28 mouse cellular contexts compared by ENCODE assay signal in genomic region chr8:57644281-57644680, GRCm38 (mm10). TPM values are rescaled to one million over a fixed set of nuclear protein-coding genes. Genes with fewer than 3 reads are reported as not detected.
DNase-seq lines count a peak whose midpoint lies in the region; ATAC-seq and TF ChIP-seq lines count a peak whose summit lies in the region.
"Had no signal": no experiment of that assay in that cellular context is flagged by ENCODE, and none has a peak within 500 bp of the region (broad histone marks: within the 10 kb centered on the region; RNA-seq: fewer than 3 reads in every experiment).

No protein-coding gene starts in this region.

- peaks cover 15% of the 10 kb centered on the region for H3K4me1 ChIP-seq in liver, embryonic 11.5 days (replicated peaks; ENCODE audit: control insufficient read depth, insufficient read depth, low read length)
- H3K4me1 ChIP-seq in MEL (ENCODE audit: control insufficient read depth in 1 of 2, insufficient read depth in 2 of 2, low read length in 2 of 2): peaks cover 3 to 18% of the 10 kb centered on the region in 2 experiments; a peak in 3 of 4 replicates
- peaks cover 0 to 11% of the 10 kb centered on the region in 2 experiments; a peak in 2 of 4 replicates for H3K4me1 ChIP-seq in liver, embryonic 14.5 days (replicated peaks; ENCODE audit: control insufficient read depth in 2 of 2, insufficient read depth in 2 of 2, low read length in 1 of 2)
- H3K4me1 ChIP-seq in cerebellum, adult 2 months (ENCODE audit: control insufficient read depth, insufficient read depth, low read length): peaks cover 46% of the 10 kb centered on the region
- H3K4me1 ChIP-seq: hindbrain, embryonic 10.5 days had no signal

- 51% methylated on average over 6 of the region's 6 CpGs for WGBS in liver, embryonic 11.5 days
- WGBS in liver, embryonic 14.5 days (ENCODE audit: insufficient replicate concordance): 25% methylated on average over 6 of the region's 6 CpGs
- 89% methylated on average over 6 of the region's 6 CpGs for WGBS in cerebellum, adult 2 months

- no peak overlapping the region for H3K9ac ChIP-seq in liver, embryonic 11.5 days (ENCODE audit: low read depth, low read length)
- no peak overlapping the region for H3K9ac ChIP-seq in MEL (ENCODE audit: control insufficient read depth, low read depth, low read length, poor library complexity, severe bottlenecking)
- H3K9ac ChIP-seq in liver, embryonic 14.5 days (replicated peaks): no peak overlapping the region
- H3K9ac ChIP-seq: embryonic facial prominence, embryonic 12.5 days; embryonic facial prominence, embryonic 15.5 days; heart, embryonic 12.5 days; heart, embryonic 15.5 days; hindbrain, embryonic 13.5 days had no signal

- H3K4me3 ChIP-seq in liver, embryonic 11.5 days (ENCODE audit: low read depth, low read length): no peak overlapping the region
- H3K4me3 ChIP-seq in MEL (ENCODE audit: control insufficient read depth in 1 of 2, insufficient read depth in 1 of 2, low read depth in 2 of 2, low read length in 2 of 2): no peak overlapping the region
- no peak overlapping the region for H3K4me3 ChIP-seq in liver, embryonic 14.5 days (ENCODE audit: insufficient read depth in 1 of 2, low read depth in 2 of 2, low read length in 2 of 2)
- no peak overlapping the region for H3K4me3 ChIP-seq in layer of hippocampus, adult 2 months
- H3K4me3 ChIP-seq in cerebellum, adult 2 months (replicated peaks; ENCODE audit: insufficient read depth, low read depth, low read length): no peak overlapping the region
- H3K4me3 ChIP-seq: embryonic facial prominence, embryonic 12.5 days; embryonic facial prominence, embryonic 15.5 days; heart, embryonic 12.5 days; heart, embryonic 15.5 days; hindbrain, embryonic 10.5 days; hindbrain, embryonic 13.5 days had no signal

- DNase-seq in liver, embryonic 11.5 days (ENCODE audit: low spot score): no peak
- DNase-seq in liver: no peak
- DNase-seq in MEL (ENCODE audit: low read depth, low spot score): no peak
- DNase-seq in liver, embryonic 14.5 days (ENCODE audit: low read depth in 3 of 3, low spot score in 3 of 3): no peak
- DNase-seq in layer of hippocampus, adult 2 months (ENCODE audit: low spot score in 2 of 2): no peak
- DNase-seq in cerebellum, adult 2 months: no peak
- DNase-seq in retina, postnatal 1 day: no peak
- DNase-seq: adrenal gland, adult 8-10 months; adrenal gland, postnatal 25 days; B cell, adult 2 months; cerebellum, adult 11-12 months; cerebellum, adult 9-11 months; cerebellum, postnatal 25 days; gastrocnemius, postnatal 10 days; gastrocnemius, postnatal 36 days; heart, postnatal 10 days; heart, postnatal 36 days had no signal

- no peaks in the 10 kb centered on the region for H3K36me3 ChIP-seq in liver, embryonic 11.5 days (ENCODE audit: control insufficient read depth, insufficient read depth, low read length)
- H3K36me3 ChIP-seq in MEL (ENCODE audit: control insufficient read depth in 1 of 2, insufficient read depth in 2 of 2, low read length in 2 of 2): peaks cover 0 to 17% of the 10 kb centered on the region in 2 experiments; a peak in 3 of 4 replicates
- no peaks in the 10 kb centered on the region for H3K36me3 ChIP-seq in liver, embryonic 14.5 days (replicated peaks; ENCODE audit: control insufficient read depth, insufficient read depth, low read depth)
- H3K36me3 ChIP-seq: embryonic facial prominence, embryonic 12.5 days; embryonic facial prominence, embryonic 15.5 days; heart, embryonic 12.5 days; heart, embryonic 15.5 days; hindbrain, embryonic 10.5 days; hindbrain, embryonic 13.5 days had no signal

- no peak for TF ChIP-seq POLR2A in MEL (IDR thresholded peaks at IDR 0.05; ENCODE audit: control insufficient read depth in 1 of 2, insufficient read depth in 1 of 2, low read depth in 1 of 2, low read length in 2 of 2, poor library complexity in 1 of 2)
- no peak for TF ChIP-seq POLR2A in cerebellum, adult 2 months (IDR thresholded peaks at IDR 0.05; ENCODE audit: borderline replicate concordance, insufficient read depth, low read length)

- peak; percentile 45 to 75; a peak in 3 of 4 replicates for TF ChIP-seq EP300 in MEL (IDR thresholded peaks at IDR 0.05; ENCODE audit: low read depth in 1 of 2, low read length in 2 of 2)
- TF ChIP-seq EP300 in liver, embryonic 14.5 days (IDR thresholded peaks at IDR 0.05; ENCODE audit: low read depth): peak; percentile 52

- no peak overlapping the region for H3K27ac ChIP-seq in liver, embryonic 11.5 days (ENCODE audit: low read depth, low read length)
- H3K27ac ChIP-seq in MEL (ENCODE audit: control insufficient read depth, low read depth, low read length): no peak overlapping the region
- H3K27ac ChIP-seq in liver, embryonic 14.5 days: no peak overlapping the region
- H3K27ac ChIP-seq in layer of hippocampus, adult 2 months: no peak overlapping the region
- no peak overlapping the region for H3K27ac ChIP-seq in cerebellum, adult 2 months (ENCODE audit: insufficient read depth, low read length)
- H3K27ac ChIP-seq: embryonic facial prominence, embryonic 12.5 days; embryonic facial prominence, embryonic 15.5 days; heart, embryonic 15.5 days; hindbrain, embryonic 10.5 days; hindbrain, embryonic 13.5 days had no signal

- H3K79me2 ChIP-seq in MEL (ENCODE audit: control insufficient read depth, insufficient read depth, low read length, poor library complexity): peaks cover 7% of the 10 kb centered on the region; the same call in 1 of the 2 replicates

- no peak for TF ChIP-seq CTCF in MEL (IDR thresholded peaks at IDR 0.05 in 2 of 3, conservative IDR thresholded peaks at IDR 0.05 in 1 of 3; ENCODE audit: control insufficient read depth in 1 of 3, insufficient read depth in 1 of 3, low read depth in 2 of 3, low read length in 3 of 3, poor library complexity in 1 of 3, severe bottlenecking in 1 of 3)
- no peak for TF ChIP-seq CTCF in liver, embryonic 14.5 days (IDR thresholded peaks at IDR 0.05; ENCODE audit: low read depth)
- TF ChIP-seq CTCF in layer of hippocampus, adult 2 months (conservative IDR thresholded peaks at IDR 0.05): no peak
- TF ChIP-seq CTCF in cerebellum, adult 2 months (IDR thresholded peaks at IDR 0.05; ENCODE audit: borderline replicate concordance, insufficient read depth, low read depth, low read length): no peak

- no peak overlapping the region for H3K4me2 ChIP-seq in liver, embryonic 11.5 days
- no peak overlapping the region for H3K4me2 ChIP-seq in liver, embryonic 14.5 days (ENCODE audit: low read depth)
- H3K4me2 ChIP-seq: embryonic facial prominence, embryonic 12.5 days; embryonic facial prominence, embryonic 15.5 days; heart, embryonic 12.5 days; heart, embryonic 15.5 days; hindbrain, embryonic 13.5 days had no signal

- no peaks in the 10 kb centered on the region for H3K27me3 ChIP-seq in liver, embryonic 11.5 days (replicated peaks; ENCODE audit: control insufficient read depth, insufficient read depth, low read length)
- H3K27me3 ChIP-seq in MEL (ENCODE audit: control insufficient read depth in 1 of 2, insufficient read depth in 2 of 2, low read length in 2 of 2): no peaks in the 10 kb centered on the region
- no peaks in the 10 kb centered on the region for H3K27me3 ChIP-seq in liver, embryonic 14.5 days (ENCODE audit: control insufficient read depth, insufficient read depth, low read length)
- H3K27me3 ChIP-seq in cerebellum, adult 2 months (ENCODE audit: control insufficient read depth, insufficient read depth, low read length): no peaks in the 10 kb centered on the region
- H3K27me3 ChIP-seq: CH12.LX; embryonic facial prominence, embryonic 12.5 days; embryonic facial prominence, embryonic 15.5 days; heart, embryonic 15.5 days; hindbrain, embryonic 13.5 days had no signal

- TF ChIP-seq RAD21 in MEL (IDR thresholded peaks at IDR 0.05; ENCODE audit: low read depth, low read length): no peak

- no peaks in the 10 kb centered on the region for H3K9me3 ChIP-seq in liver, embryonic 11.5 days (ENCODE audit: control insufficient read depth, low read length)
- no peaks in the 10 kb centered on the region for H3K9me3 ChIP-seq in MEL (replicated peaks; ENCODE audit: insufficient read depth, low read length)
- no peaks in the 10 kb centered on the region for H3K9me3 ChIP-seq in liver, embryonic 14.5 days (ENCODE audit: control insufficient read depth, low read length)
- H3K9me3 ChIP-seq: embryonic facial prominence, embryonic 12.5 days; embryonic facial prominence, embryonic 15.5 days; heart, embryonic 12.5 days; heart, embryonic 15.5 days; hindbrain, embryonic 10.5 days; hindbrain, embryonic 13.5 days had no signal

- peak; percentile 58 for ATAC-seq in liver, embryonic 11.5 days (replicated peaks; ENCODE audit: low FRiP score)
- peak; percentile 69 for ATAC-seq in liver, embryonic 14.5 days (ENCODE audit: insufficient read depth)
- peak; percentile 44 for ATAC-seq in megakaryocyte progenitor cell, adult 5-6 weeks (replicated peaks; ENCODE audit: poor library complexity)
- ATAC-seq: activated CD4-positive, CD25-positive, alpha-beta regulatory T cell, adult 4 months; forebrain, embryonic 14.5 days; hindbrain, embryonic 16.5 days had no signal

TF ChIP-seq in MEL, 35 proteins besides CTCF, POLR2A, EP300 and RAD21 (continues in another document):
- TF ChIP-seq CHD1 (IDR thresholded peaks at IDR 0.05; ENCODE audit: low read depth, low read length) (no peak), KAT2A (conservative IDR thresholded peaks at IDR 0.05; ENCODE audit: low read depth, low read length) (no peak), NELFE (IDR thresholded peaks at IDR 0.05; ENCODE audit: low read depth, low read length) (no peak), MYB (IDR thresholded peaks at IDR 0.05; ENCODE audit: low read depth, low read length) (no peak), ETS1 (IDR thresholded peaks at IDR 0.05; ENCODE audit: low read depth, low read length) (peak; percentile 79), E2F4 (IDR thresholded peaks at IDR 0.05; ENCODE audit: borderline replicate concordance, low read depth, low read length) (no peak), ZMIZ1 (IDR thresholded peaks at IDR 0.05; ENCODE audit: low read depth, low read length) (no peak), MYC (IDR thresholded peaks at IDR 0.05; ENCODE audit: low read depth, low read length) (no peak), GABPA (IDR thresholded peaks at IDR 0.05; ENCODE audit: low read depth, low read length) (no peak), ELF1 (IDR thresholded peaks at IDR 0.05; ENCODE audit: low read depth, low read length) (no peak)

RNA-seq across cellular contexts. Expression of gene Galnt7, which starts 8.6 kb away (rescaled TPM):
- 17.4 and 22.6 TPM in 2 replicates for polyA plus RNA-seq in liver, embryonic 11.5 days (2014; fragmentation: Nextera tagmentation; extraction: Ambion mirVana)
- 11.1 TPM in 2 replicates for total RNA-seq in MEL (2012; rRNA removed)
- polyA plus RNA-seq in MEL (2012; ENCODE audit: insufficient read depth in 1 of 2, insufficient read length in 2 of 2, low read depth in 1 of 2, low replicate concordance in 2 of 2, missing spikeins in 1 of 2): 100 to 1,000 TPM in 1 of 2 experiments, 10 to 100 TPM in 1; 18.5 to 138 TPM
- polyA plus RNA-seq in liver, embryonic 14.5 days (2012; rRNA removed): 1.3 and 2.5 TPM in 2 replicates
- 3.8 and 4.4 TPM in 2 replicates for polyA plus RNA-seq in liver, embryonic 14.5 days (2014; fragmentation: Nextera tagmentation; extraction: Ambion mirVana)
- total RNA-seq in megakaryocyte progenitor cell, adult 5-6 weeks (2015): 15.5 and 15.9 TPM in 2 replicates
- 17.9 and 20.4 TPM in 2 replicates for total RNA-seq in megakaryocyte progenitor cell, adult 5-6 weeks (2017)
- total RNA-seq in layer of hippocampus, adult 2 months (2021): 10 to 100 TPM in 1 of 2 experiments, 1 to 10 TPM in 1; 9.7 to 11.4 TPM
- 20.8 and 20.9 TPM in 2 replicates for polyA plus RNA-seq in cerebellum, adult 2 months (2012; rRNA removed)
